Comparison of ENCODE assay signal across 15 mouse cellular contexts in the genomic region with DNA sequence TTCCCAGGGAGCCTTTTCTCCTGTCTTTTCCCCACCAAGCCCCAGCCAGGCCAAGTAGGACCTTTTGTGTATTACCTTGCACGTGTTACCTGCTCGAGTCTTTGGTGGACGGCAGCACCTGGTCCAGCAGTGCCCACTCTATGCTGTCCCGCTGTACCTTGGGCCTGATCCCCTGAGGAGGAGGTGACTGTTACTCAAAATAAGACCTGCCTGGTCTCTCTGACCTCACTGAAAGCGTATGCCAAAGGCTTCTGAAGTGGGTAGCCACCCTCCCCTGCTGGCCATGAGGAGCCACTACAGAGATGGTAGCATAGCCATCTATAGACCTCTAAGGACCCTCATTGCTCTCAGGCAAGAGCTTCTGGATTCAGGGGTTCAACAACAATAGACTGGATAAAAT. TPM values are rescaled to one million over a fixed set of nuclear protein-coding genes. Genes with fewer than 3 reads are reported as not detected.
A peak's percentile ranks its signal among the peaks of the same experiment; 100 is the strongest.
DNase-seq lines count a peak whose midpoint lies in the region; ATAC-seq and TF ChIP-seq lines count a peak whose summit lies in the region.
"Had no signal": no experiment of that assay in that cellular context is flagged by ENCODE, and none has a peak within 500 bp of the region (broad histone marks: within the 10 kb centered on the region; RNA-seq: fewer than 3 reads in every experiment).

No protein-coding gene starts in this region.

- peak; percentile 60 to 66 for DNase-seq in gastrocnemius, adult 8-10 months (ENCODE audit: low spot score in 2 of 2)
- DNase-seq in gastrocnemius, postnatal 4 days (ENCODE audit: low spot score in 2 of 2) = no peak
- DNase-seq in liver, postnatal 0 days = no peak
- no peak for DNase-seq in liver
- DNase-seq in brain, adult 2 months (ENCODE audit: low read depth, low spot score) = peak; percentile 18
- no peak for DNase-seq in cerebellum, adult 11 months
- DNase-seq in adrenal gland, postnatal 25 days = no peak
- DNase-seq: left cerebral cortex, postnatal 4 days; spleen, adult 18-20 months had no signal

- H3K9me3 ChIP-seq in liver, postnatal 0 days (ENCODE audit: low read length) = no peaks in the 10 kb centered on the region
- H3K9me3 ChIP-seq: embryonic facial prominence, embryonic 12.5 days; hindbrain, embryonic 15.5 days; neural tube, embryonic 13.5 days had no signal

- no peak overlapping the region for H3K27ac ChIP-seq in liver, postnatal 0 days (ENCODE audit: low read depth)
- H3K27ac ChIP-seq in small intestine, adult 2 months (ENCODE audit: insufficient read depth, low read depth, low read length) = no peak overlapping the region
- H3K27ac ChIP-seq: embryonic facial prominence, embryonic 12.5 days; hindbrain, embryonic 15.5 days; neural tube, embryonic 13.5 days had no signal

- no peaks in the 10 kb centered on the region for H3K4me1 ChIP-seq in liver, postnatal 0 days (ENCODE audit: insufficient read depth)
- no peaks in the 10 kb centered on the region for H3K4me1 ChIP-seq in small intestine, adult 2 months (ENCODE audit: control insufficient read depth, insufficient read depth, insufficient read length, low read length)
- H3K4me1 ChIP-seq: embryonic facial prominence, embryonic 12.5 days; hindbrain, embryonic 15.5 days; neural tube, embryonic 13.5 days had no signal

- H3K9ac ChIP-seq in liver, postnatal 0 days (replicated peaks) = no peak overlapping the region
- H3K9ac ChIP-seq: embryonic facial prominence, embryonic 12.5 days; hindbrain, embryonic 15.5 days; neural tube, embryonic 13.5 days had no signal

- no peak for TF ChIP-seq EP300 in liver, postnatal 0 days (IDR thresholded peaks at IDR 0.05; ENCODE audit: low read depth)

- ATAC-seq in liver, postnatal 0 days = no peak
- ATAC-seq: forebrain, embryonic 16.5 days had no signal

- no peak overlapping the region for H3K4me2 ChIP-seq in liver, postnatal 0 days (ENCODE audit: low read depth, low read length)
- H3K4me2 ChIP-seq: embryonic facial prominence, embryonic 12.5 days; hindbrain, embryonic 15.5 days; neural tube, embryonic 13.5 days had no signal

- TF ChIP-seq POLR2A in small intestine, adult 2 months (IDR thresholded peaks at IDR 0.05; ENCODE audit: low read depth, low read length) = no peak

- 77% methylated on average over 5 of the region's 5 CpGs for WGBS in liver, postnatal 0 days (ENCODE audit: insufficient replicate concordance)
- WGBS in small intestine, adult 2 months = 80% methylated on average over 5 of the region's 5 CpGs

- no peaks in the 10 kb centered on the region; the same call in 1 of the 2 replicates for H3K36me3 ChIP-seq in liver, postnatal 0 days (replicated peaks; ENCODE audit: insufficient read depth, low read length)
- H3K36me3 ChIP-seq in small intestine, adult 2 months (ENCODE audit: control insufficient read depth, insufficient read depth, low read length) = no peaks in the 10 kb centered on the region; the same call in 1 of the 2 replicates
- H3K36me3 ChIP-seq: hindbrain, embryonic 15.5 days; neural tube, embryonic 13.5 days had no signal

- TF ChIP-seq CTCF in liver, postnatal 0 days (IDR thresholded peaks at IDR 0.05; ENCODE audit: low read depth) = peak; percentile 59
- peak; percentile 30; the same call in 1 of the 2 replicates for TF ChIP-seq CTCF in small intestine, adult 2 months (IDR thresholded peaks at IDR 0.05; ENCODE audit: extremely low read depth, insufficient read length, insufficient replicate concordance, low read depth, low read length)

- no peaks in the 10 kb centered on the region for H3K27me3 ChIP-seq in liver, postnatal 0 days (ENCODE audit: insufficient read depth, low read length)
- H3K27me3 ChIP-seq in small intestine, adult 2 months (ENCODE audit: control insufficient read depth, insufficient read depth, low read length) = no peaks in the 10 kb centered on the region
- H3K27me3 ChIP-seq: embryonic facial prominence, embryonic 12.5 days; hindbrain, embryonic 15.5 days; neural tube, embryonic 13.5 days had no signal

- no peak overlapping the region for H3K4me3 ChIP-seq in liver, postnatal 0 days (ENCODE audit: low read depth, low read length)
- H3K4me3 ChIP-seq in small intestine, adult 2 months (ENCODE audit: low read depth, low read length) = no peak overlapping the region
- H3K4me3 ChIP-seq: embryonic facial prominence, embryonic 12.5 days; hindbrain, embryonic 15.5 days; neural tube, embryonic 13.5 days had no signal

RNA-seq across cellular contexts. Expression of a gene that starts 1.8 kb away (rescaled TPM):
- total RNA-seq in gastrocnemius, adult 8-10 months (2022) = over 10,000 TPM; 31,851 to 38,724 (median 35,835) TPM
- over 10,000 TPM in 1 of 2 experiments, 1,000 to 10,000 TPM in 1; 9,881 to 10,830 TPM for total RNA-seq in gastrocnemius, postnatal 4 days (2021)
- polyA plus RNA-seq in liver, postnatal 0 days (2015; fragmentation: Nextera tagmentation; extraction: Ambion mirVana) = 3.6 and 72.5 TPM in 2 replicates
- polyA plus RNA-seq in small intestine, adult 2 months (2012; rRNA removed) = 0.10 TPM in 1 of 2 replicates, not detected in the other
- total RNA-seq in adrenal gland, postnatal 25 days (2021) = not detected in 2 replicates
- total RNA-seq: megakaryocyte progenitor cell, adult 5-6 weeks had no signal

RNA-seq across cellular contexts. Expression of a gene that starts 35.7 kb away (rescaled TPM):
- total RNA-seq in gastrocnemius, adult 8-10 months (2022) = 1 to 10 TPM; 1.0 to 5.1 (median 3.1) TPM
- 1 to 10 TPM; 6.3 to 9.4 TPM for total RNA-seq in gastrocnemius, postnatal 4 days (2021)
- 18.7 and 19.3 TPM in 2 replicates for polyA plus RNA-seq in liver, postnatal 0 days (2015; fragmentation: Nextera tagmentation; extraction: Ambion mirVana)
- polyA plus RNA-seq in small intestine, adult 2 months (2012; rRNA removed) = 4.8 and 10.5 TPM in 2 replicates
- 4.5 and 13.8 TPM in 2 replicates for total RNA-seq in adrenal gland, postnatal 25 days (2021)

RNA-seq across cellular contexts. Expression of a gene that starts 36.2 kb away (rescaled TPM):
- 10 to 100 TPM; 22.8 to 39.1 (median 34.1) TPM for total RNA-seq in gastrocnemius, adult 8-10 months (2022)
- total RNA-seq in gastrocnemius, postnatal 4 days (2021) = 10 to 100 TPM; 26.3 to 28.7 TPM
- 31.5 and 33.6 TPM in 2 replicates for polyA plus RNA-seq in liver, postnatal 0 days (2015; fragmentation: Nextera tagmentation; extraction: Ambion mirVana)
- polyA plus RNA-seq in small intestine, adult 2 months (2012; rRNA removed) = 29.4 and 48.0 TPM in 2 replicates
- total RNA-seq in adrenal gland, postnatal 25 days (2021) = 12.6 and 14.4 TPM in 2 replicates

RNA-seq across cellular contexts. Expression of a gene that starts 55.2 kb away (rescaled TPM):
- total RNA-seq in gastrocnemius, adult 8-10 months (2022) = over 10,000 TPM; 16,943 to 22,105 (median 19,624) TPM
- 1,000 to 10,000 TPM; 7,757 to 8,026 TPM for total RNA-seq in gastrocnemius, postnatal 4 days (2021)
- 6.9 and 72.7 TPM in 2 replicates for polyA plus RNA-seq in liver, postnatal 0 days (2015; fragmentation: Nextera tagmentation; extraction: Ambion mirVana)
- polyA plus RNA-seq in small intestine, adult 2 months (2012; rRNA removed) = 0.35 and 2.9 TPM in 2 replicates
- not detected in 2 replicates for total RNA-seq in adrenal gland, postnatal 25 days (2021)
- total RNA-seq: left cerebral cortex, postnatal 4 days had no signal
- polyA plus RNA-seq: forebrain, embryonic 16.5 days had no signal

Comparison
In these comparisons a context has a peak if more than half of its experiments do, and no peak if none do; other contexts are left out.
1. DNase-seq: peak in gastrocnemius, adult 8-10 months (2 of 2) and brain, adult 2 months (single experiment); none in gastrocnemius, postnatal 4 days (0 of 2), liver, postnatal 0 days (single experiment), liver (single experiment), cerebellum, adult 11 months (single experiment) and adrenal gland, postnatal 25 days (single experiment).
2. RNA of a gene that starts 1.8 kb away (total RNA-seq): 31,851 to 38,724 TPM in gastrocnemius, adult 8-10 months and 9,881 to 10,830 TPM in gastrocnemius, postnatal 4 days; not detected in adrenal gland, postnatal 25 days; every median in the first group is over 1,000 times any median in the second.